Mouse (Mus musculus): ENCODE results near the gene Suco. TPM values are rescaled to one million over a fixed set of nuclear protein-coding genes. Genes with fewer than 3 reads are reported as not detected.

Suco gene
- total RNA-seq (2021): 10 to 100 TPM; 36.9 to 37.4 TPM
- long read RNA-seq, experiment 1, full-length matches to known transcripts: 8 of 16 reads
- long read RNA-seq, experiment 1, partial matches to known transcripts: 0 of 16 reads
- long read RNA-seq, experiment 1, other reads (novel, unspliced or antisense): 8 of 16 reads
- long read RNA-seq, experiment 2, full-length matches to known transcripts: 5 of 15 reads
- long read RNA-seq, experiment 2, partial matches to known transcripts: 2 of 15 reads
- long read RNA-seq, experiment 2, other reads (novel, unspliced or antisense): 8 of 15 reads

- intact Hi-C loops (cut with DNase I): loop anchor here (2.0 to 10.0 kb wide), 2 partner anchors 92 to 438 kb away; partner anchors contain the start of gene Pigc
- Histone ChIP-seq H3K4me3 (peak within 1 kb of the TSS; percentile 89), H3K27ac (peak within 1 kb of the TSS; percentile 91)
- DNase-seq (ENCODE audit: extremely low spot score in 1 of 2, low spot score in 2 of 2): peak; percentile 99 to 100
- peak; percentile 18 for TF ChIP-seq CTCF (IDR thresholded peaks at IDR 0.05)
Observed at GRCm38 (mm10) chr1:161876553-161877447, at the start of gene Suco. Gene Suco (minus strand): TSS chr1:161876682.

GRCm38 (mm10) chr1:161925281-161925805 lies 48.9 kb upstream of the Suco start:
- no peak for TF ChIP-seq CTCF (IDR thresholded peaks at IDR 0.05)
- intact Hi-C loops (cut with DNase I): loop anchor here (1.0 kb wide), 1 partner anchor 47 kb away; no protein-coding TSS in a partner anchor
- no peak for DNase-seq (ENCODE audit: extremely low spot score in 1 of 2, low spot score in 2 of 2)
- H3K4me3 ChIP-seq: no peak overlapping the region
- H3K27ac ChIP-seq: no peak overlapping the region

GRCm38 (mm10) chr1:161924321-161924720 lies 47.8 kb upstream of the Suco start:
- intact Hi-C loops (cut with DNase I): no loop called here
- Histone ChIP-seq H3K4me3 (no peak overlapping the region), H3K27ac (no peak overlapping the region)
- DNase-seq (ENCODE audit: extremely low spot score in 1 of 2, low spot score in 2 of 2): no peak
- TF ChIP-seq CTCF (IDR thresholded peaks at IDR 0.05): no peak

- no peak for DNase-seq (ENCODE audit: extremely low spot score in 1 of 2, low spot score in 2 of 2)
- H3K27ac ChIP-seq: no peak overlapping the region
- H3K4me3 ChIP-seq: no peak overlapping the region
- TF ChIP-seq CTCF (IDR thresholded peaks at IDR 0.05): no peak
- intact Hi-C loops (cut with DNase I): no loop called here
Observed at GRCm38 (mm10) chr1:161921928-161922327, 45.4 kb upstream of the Suco start.

GRCm38 (mm10) chr1:161920475-161921454 lies 44.3 kb upstream of the Suco start:
- Histone ChIP-seq H3K27ac (no peak overlapping the region), H3K4me3 (no peak overlapping the region)
- TF ChIP-seq CTCF (IDR thresholded peaks at IDR 0.05): no peak
- intact Hi-C loops (cut with DNase I): no loop called here
- no peak for DNase-seq (ENCODE audit: extremely low spot score in 1 of 2, low spot score in 2 of 2)

- TF ChIP-seq CTCF (IDR thresholded peaks at IDR 0.05): no peak
- intact Hi-C loops (cut with DNase I): no loop called here
- Histone ChIP-seq H3K4me3 (no peak overlapping the region), H3K27ac (no peak overlapping the region)
- DNase-seq (ENCODE audit: extremely low spot score in 1 of 2, low spot score in 2 of 2): no peak
Observed at GRCm38 (mm10) chr1:161919594-161919993, 43.1 kb upstream of the Suco start.

- no peak for DNase-seq (ENCODE audit: extremely low spot score in 1 of 2, low spot score in 2 of 2)
- Histone ChIP-seq H3K4me3 (no peak overlapping the region), H3K27ac (no peak overlapping the region)
- intact Hi-C loops (cut with DNase I): no loop called here
- no peak for TF ChIP-seq CTCF (IDR thresholded peaks at IDR 0.05)
Observed at GRCm38 (mm10) chr1:161918682-161919372, 42.3 kb upstream of the Suco start.

- intact Hi-C loops (cut with DNase I): no loop called here
- no peak for DNase-seq (ENCODE audit: extremely low spot score in 1 of 2, low spot score in 2 of 2)
- no peak for TF ChIP-seq CTCF (IDR thresholded peaks at IDR 0.05)
- Histone ChIP-seq H3K27ac (no peak overlapping the region), H3K4me3 (no peak overlapping the region)
Observed at GRCm38 (mm10) chr1:161917940-161918484, 41.5 kb upstream of the Suco start.

- no peak for DNase-seq (ENCODE audit: extremely low spot score in 1 of 2, low spot score in 2 of 2)
- no peak overlapping the region for H3K27ac ChIP-seq
- no peak for TF ChIP-seq CTCF (IDR thresholded peaks at IDR 0.05)
- intact Hi-C loops (cut with DNase I): no loop called here
- no peak overlapping the region for H3K4me3 ChIP-seq
Observed at GRCm38 (mm10) chr1:161916036-161916435, 39.6 kb upstream of the Suco start.

- Histone ChIP-seq H3K4me3 (no peak overlapping the region), H3K27ac (no peak overlapping the region)
- TF ChIP-seq CTCF (IDR thresholded peaks at IDR 0.05): no peak
- intact Hi-C loops (cut with DNase I): no loop called here
- no peak for DNase-seq (ENCODE audit: extremely low spot score in 1 of 2, low spot score in 2 of 2)
Observed at GRCm38 (mm10) chr1:161913648-161913984, 37.1 kb upstream of the Suco start.
